Mouse (Mus musculus) embryonic fibroblast, embryonic 13.5 days (primary cell): Measurements from ENCODE around the gene Wbp2nl.

Source experiments
- CTCF ChIP-seq: IDR thresholded peaks from 2 replicates; pipeline ENCODE4 v1.5.1; 2011; ENCODE audit warnings: mild to moderate bottlenecking, control low read depth, low read length, moderate library complexity, borderline replicate concordance; ENCODE audit not compliant: insufficient read depth
- POLR2A ChIP-seq: IDR thresholded peaks from 2 replicates; pipeline ENCODE4 v1.6.1; 2011; ENCODE audit warnings: low read depth, mild to moderate bottlenecking, control low read depth, low read length, moderate library complexity

DNA sequence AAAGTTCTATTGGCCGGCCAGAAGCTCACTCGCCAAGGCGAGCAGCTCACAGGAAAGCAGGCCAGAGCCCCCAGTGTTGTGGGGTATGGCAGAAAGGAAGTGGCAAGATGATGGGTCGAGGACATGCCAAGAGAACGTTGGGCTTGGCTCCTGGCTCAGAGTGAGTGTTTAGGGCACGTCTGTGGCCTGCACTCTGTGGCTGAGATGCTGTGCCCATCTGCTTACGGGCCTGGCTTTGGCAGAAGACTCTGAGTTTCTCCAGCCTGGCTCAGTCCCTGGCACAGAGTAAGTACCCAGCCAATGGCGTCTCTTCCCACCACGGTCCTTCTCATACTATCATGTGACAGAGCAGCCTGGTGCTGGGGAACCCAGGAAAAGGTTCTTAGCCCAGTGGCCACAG, 30.0 kb upstream of the Wbp2nl start:
- TF ChIP-seq CTCF (no peak), POLR2A (no peak)
